Mouse (Mus musculus) neural tube, embryonic 11.5 days (tissue): Measurements from ENCODE around the gene Ublcp1. TPM values are rescaled to one million over a fixed set of nuclear protein-coding genes. Genes with fewer than 3 reads are reported as not detected.

ENCODE experiments used
- ATAC-seq: fragments of 200-750 bp; cut with Nextera tagmentation; 2 replicates; pipeline ENCODE4 v1.8.0; 2017; ENCODE audit warnings: moderate number of reproducible peaks, mild to moderate bottlenecking, moderate TSS enrichment, moderate library complexity; ENCODE audit not compliant: insufficient read depth, low FRiP score, low TSS enrichment
- DNase-seq: peaks from one replicate; pipeline ENCODE4 v3.0.0-alpha.2; 2015; ENCODE audit warnings: low spot score
- H3K27ac ChIP-seq: fragments of 300-500 bp; sonication (generic); 2 replicates; pipeline ENCODE4 v1.5.1; 2014; ENCODE audit warnings: low read depth, mild to moderate bottlenecking, low read length
- H3K27me3 ChIP-seq: fragments of 300-500 bp; sonication (generic); 2 replicates; pipeline ENCODE4 v1.6.1; 2014; ENCODE audit warnings: mild to moderate bottlenecking, low read length, mixed read lengths; ENCODE audit not compliant: control insufficient read depth, insufficient read depth
- H3K36me3 ChIP-seq: fragments of 300-500 bp; sonication (generic); 2 replicates; pipeline ENCODE4 v1.6.1; 2014; ENCODE audit warnings: mild to moderate bottlenecking, low read length, moderate library complexity, mixed read lengths; ENCODE audit not compliant: control insufficient read depth, insufficient read depth
- H3K4me1 ChIP-seq: fragments of 300-500 bp; sonication (generic); 2 replicates; pipeline ENCODE4 v1.6.1; 2014; ENCODE audit warnings: low read length, mixed read lengths; ENCODE audit not compliant: control insufficient read depth, insufficient read depth
- H3K4me2 ChIP-seq: fragments of 300-500 bp; sonication (generic); 2 replicates; pipeline ENCODE4 v1.6.1; 2014; ENCODE audit warnings: low read depth, mild to moderate bottlenecking, moderate library complexity
- H3K4me3 ChIP-seq: fragments of 300-500 bp; sonication (generic); 2 replicates; pipeline ENCODE4 v1.5.1; 2014; ENCODE audit warnings: low read depth, low read length
- H3K9ac ChIP-seq: fragments of 300-500 bp; sonication (generic); 2 replicates; pipeline ENCODE4 v1.6.1; 2014; ENCODE audit warnings: mild to moderate bottlenecking, low read length
- H3K9me3 ChIP-seq: fragments of 300-500 bp; sonication (generic); 2 replicates; pipeline ENCODE4 v1.6.1; 2016; ENCODE audit warnings: low read length; ENCODE audit not compliant: control insufficient read depth
- WGBS: fragments of 180-500 bp; shearing (Covaris S2); extraction: QIAGEN DNeasy Blood & Tissue Kit; methylation state at CpG from one replicate; pipeline ENCODE4 v1.1.7; 2014; 5-methylcytosine and 5-hydroxymethylcytosine counted together
- polyA plus RNA-seq: library from polyadenylated mRNA; unstranded; fragments of >200 nt; fragmentation: Nextera tagmentation; extraction: Ambion mirVana; gene quantifications from 2 replicates; pipeline ENCODE4 v1.2.1, GENCODE M21; 2014

Gene Ublcp1
- polyA plus RNA-seq, 1 experiment from 2014 or later: 73.8 TPM

DNA sequence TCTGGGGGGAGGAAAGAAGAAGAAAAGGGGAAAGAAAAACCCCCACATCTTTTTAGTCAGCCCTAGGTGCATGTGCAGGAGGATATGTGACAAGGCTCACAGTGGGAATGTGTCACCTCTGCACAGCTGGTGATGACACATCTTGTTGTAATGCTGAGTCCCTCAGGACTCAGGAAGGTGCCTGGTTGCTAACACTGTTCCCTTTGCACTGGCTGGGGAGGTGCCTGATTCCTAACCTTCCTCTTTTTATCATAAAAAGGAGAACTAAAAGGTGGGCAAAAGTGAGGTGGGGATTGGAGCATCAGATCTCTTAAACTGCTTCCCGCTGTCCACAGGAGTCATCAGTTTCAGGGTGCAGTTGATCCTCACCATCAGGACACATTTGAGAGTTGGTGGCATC lies 52.9 kb downstream of the Ublcp1 start:
- Histone ChIP-seq H3K4me3 (no peak overlapping the region), H3K9ac (no peak overlapping the region), H3K4me1 (no peaks in the 10 kb centered on the region), H3K27ac (no peak overlapping the region), H3K27me3 (no peaks in the 10 kb centered on the region), H3K36me3 (no peaks in the 10 kb centered on the region), H3K4me2 (no peak overlapping the region), H3K9me3 (no peaks in the 10 kb centered on the region)
- WGBS: 69% methylated on average over 1 of the region's 1 CpGs
- DNase-seq: no peak
- ATAC-seq: no peak

DNA sequence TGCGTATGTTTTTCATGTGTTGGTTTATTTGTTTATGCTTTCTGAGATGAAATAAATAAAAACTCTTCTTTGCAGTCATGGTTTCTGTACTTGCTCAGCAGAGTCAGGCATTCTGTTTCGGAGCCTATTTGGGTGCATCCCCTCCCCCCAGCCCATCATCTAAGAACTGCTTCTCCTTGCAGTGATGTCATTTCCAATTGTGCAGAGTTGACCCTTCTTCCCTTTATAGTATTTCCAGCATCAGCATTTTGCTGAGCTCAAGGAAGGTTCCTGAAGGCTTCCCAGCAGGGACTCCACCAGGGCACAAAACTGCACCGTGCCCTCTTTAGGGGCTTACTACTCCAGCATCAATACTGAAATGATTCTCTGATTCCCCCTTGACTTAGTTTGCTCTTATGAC lies 55.7 kb downstream of the Ublcp1 start:
- Histone ChIP-seq H3K4me3 (no peak overlapping the region), H3K36me3 (no peaks in the 10 kb centered on the region), H3K27me3 (no peaks in the 10 kb centered on the region), H3K9ac (no peak overlapping the region), H3K27ac (no peak overlapping the region), H3K4me2 (no peak overlapping the region), H3K4me1 (no peaks in the 10 kb centered on the region), H3K9me3 (no peaks in the 10 kb centered on the region)
- WGBS: 90% methylated on average over 3 of the region's 3 CpGs
- no peak for ATAC-seq
- no peak for DNase-seq

DNA sequence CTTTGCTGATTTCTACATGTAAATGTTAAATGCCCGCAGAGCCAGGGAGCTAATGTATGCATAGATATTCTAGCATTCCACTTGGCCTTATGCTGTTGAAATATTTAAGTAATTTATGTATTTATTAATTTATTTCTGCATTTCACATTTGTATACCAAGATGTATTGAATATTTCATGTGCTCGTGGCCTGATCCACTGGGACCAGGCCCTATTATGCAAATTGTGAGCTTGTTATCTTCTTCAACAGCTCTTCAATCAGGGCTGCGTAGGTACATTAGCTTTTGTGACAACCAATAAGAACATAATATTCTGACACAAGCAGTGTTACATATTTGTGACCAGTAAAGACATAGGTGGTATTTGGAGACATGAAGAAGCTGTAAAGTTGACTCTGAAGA lies 56.9 kb downstream of the Ublcp1 start:
- no peak for ATAC-seq
- WGBS: 87% methylated on average over 3 of the region's 3 CpGs

DNA sequence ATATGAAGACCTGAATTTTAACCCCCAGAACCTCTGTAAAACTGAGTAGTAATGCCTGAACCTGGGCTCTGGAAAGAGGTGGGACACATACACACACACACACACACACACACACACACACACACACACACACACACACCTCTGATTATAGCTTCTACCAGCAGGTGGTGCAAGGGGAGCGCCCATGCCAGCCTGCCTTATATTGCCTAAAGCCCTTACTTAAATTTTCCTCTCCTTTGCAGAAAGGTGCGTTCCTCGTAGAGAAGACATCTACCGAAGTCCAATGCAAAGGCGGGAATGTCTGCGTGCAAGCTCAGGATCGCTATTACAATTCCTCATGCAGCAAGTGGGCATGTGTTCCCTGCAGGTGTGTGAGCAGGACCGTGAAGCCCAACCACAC lies 58.0 kb downstream of the Ublcp1 start:
- Histone ChIP-seq H3K4me1 (no peaks in the 10 kb centered on the region), H3K27ac (no peak overlapping the region), H3K36me3 (no peaks in the 10 kb centered on the region), H3K4me2 (no peak overlapping the region), H3K27me3 (no peaks in the 10 kb centered on the region), H3K9me3 (no peaks in the 10 kb centered on the region), H3K9ac (no peak overlapping the region), H3K4me3 (no peak overlapping the region)
- DNase-seq: no peak
- WGBS: 90% methylated on average over 8 of the region's 8 CpGs
- no peak for ATAC-seq

More for the DNA sequence above, 56.9 kb downstream of the Ublcp1 start:
- H3K4me2 ChIP-seq: no peak overlapping the region
- H3K9ac ChIP-seq: no peak overlapping the region
- H3K27ac ChIP-seq: no peak overlapping the region
- no peak overlapping the region for H3K4me3 ChIP-seq
- DNase-seq: no peak
- H3K36me3 ChIP-seq: no peaks in the 10 kb centered on the region
- no peaks in the 10 kb centered on the region for H3K27me3 ChIP-seq
- no peaks in the 10 kb centered on the region for H3K4me1 ChIP-seq
- H3K9me3 ChIP-seq: no peaks in the 10 kb centered on the region

DNA sequence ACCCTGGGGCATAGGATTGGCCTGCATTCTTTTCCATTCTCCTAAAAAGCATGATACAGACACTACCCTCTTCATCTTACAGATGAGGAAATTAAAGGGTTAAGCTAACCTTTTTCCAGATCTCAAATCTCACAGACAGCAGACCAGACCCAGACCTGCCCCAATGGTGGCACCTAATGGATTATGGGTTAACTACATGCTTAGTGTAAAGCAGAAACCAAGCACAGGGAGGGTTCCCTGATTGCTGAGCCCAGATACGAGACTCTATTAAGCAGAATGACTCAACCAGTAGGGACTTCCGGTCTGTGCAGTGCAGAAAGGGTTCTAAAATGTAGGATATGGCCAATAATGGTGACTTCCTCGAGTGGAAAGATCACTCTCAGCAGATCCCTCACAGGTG lies 59.9 kb downstream of the Ublcp1 start:
- Histone ChIP-seq H3K27me3 (no peaks in the 10 kb centered on the region), H3K9ac (no peak overlapping the region), H3K9me3 (no peaks in the 10 kb centered on the region), H3K4me1 (no peaks in the 10 kb centered on the region), H3K36me3 (no peaks in the 10 kb centered on the region), H3K27ac (no peak overlapping the region), H3K4me3 (no peak overlapping the region), H3K4me2 (no peak overlapping the region)
- no peak for ATAC-seq
- 70% methylated on average over 3 of the region's 3 CpGs for WGBS
- DNase-seq: no peak

DNA sequence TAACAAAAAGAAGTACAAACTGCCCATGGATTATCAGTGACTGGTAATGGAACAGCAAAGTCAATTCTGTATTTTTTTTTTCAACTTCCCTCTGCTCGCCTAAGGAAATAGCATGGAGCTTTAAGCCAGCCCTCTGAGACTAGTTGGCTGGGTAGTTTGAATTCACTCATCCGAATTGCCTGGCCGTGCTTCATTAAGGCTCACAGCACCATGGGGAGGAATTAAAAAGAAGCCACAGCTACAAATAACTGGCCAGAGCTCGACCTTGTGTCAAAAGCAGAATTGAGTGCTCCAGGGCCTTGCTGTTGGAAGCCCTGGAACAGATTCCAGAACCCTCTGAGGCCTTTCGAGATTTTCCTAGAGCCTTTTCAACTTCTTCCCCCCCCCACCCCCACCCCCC lies 61.7 kb downstream of the Ublcp1 start:
- H3K9ac ChIP-seq: no peak overlapping the region
- no peak for ATAC-seq

DNA sequence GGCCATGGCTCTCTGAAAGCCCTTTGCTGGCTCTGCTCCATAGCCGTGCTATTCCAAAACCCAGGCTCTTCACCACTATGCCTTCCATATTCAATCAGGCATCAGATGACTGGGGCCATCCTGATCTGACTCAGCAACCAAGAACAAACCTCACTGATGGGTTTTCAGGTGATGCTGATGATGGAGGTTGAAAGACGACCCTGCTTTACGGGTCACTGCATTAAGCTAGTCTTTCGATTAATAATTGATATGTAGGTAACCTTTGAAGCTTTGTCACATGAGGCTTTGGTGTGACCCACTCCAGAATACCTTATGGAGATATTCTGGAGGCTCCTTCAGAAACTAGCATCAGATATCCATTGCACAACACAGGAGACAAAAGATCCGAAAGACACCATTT lies 63.8 kb downstream of the Ublcp1 start:
- Histone ChIP-seq H3K27ac (no peak overlapping the region), H3K4me3 (no peak overlapping the region), H3K36me3 (no peaks in the 10 kb centered on the region), H3K4me1 (no peaks in the 10 kb centered on the region; the same call in 1 of the 2 replicates), H3K27me3 (no peaks in the 10 kb centered on the region), H3K9ac (no peak overlapping the region), H3K9me3 (no peaks in the 10 kb centered on the region), H3K4me2 (no peak overlapping the region)
- ATAC-seq (no peak), DNase-seq (no peak)
- 78% methylated on average over 5 of the region's 5 CpGs for WGBS

More for the DNA sequence above, 61.7 kb downstream of the Ublcp1 start:
- H3K36me3 ChIP-seq: no peaks in the 10 kb centered on the region
- no peaks in the 10 kb centered on the region for H3K27me3 ChIP-seq
- H3K4me1 ChIP-seq: no peaks in the 10 kb centered on the region
- no peak overlapping the region for H3K27ac ChIP-seq
- no peak overlapping the region for H3K4me3 ChIP-seq
- WGBS: 33% methylated on average over 5 of the region's 5 CpGs
- DNase-seq: no peak
- H3K9me3 ChIP-seq: no peaks in the 10 kb centered on the region
- no peak overlapping the region for H3K4me2 ChIP-seq

DNA sequence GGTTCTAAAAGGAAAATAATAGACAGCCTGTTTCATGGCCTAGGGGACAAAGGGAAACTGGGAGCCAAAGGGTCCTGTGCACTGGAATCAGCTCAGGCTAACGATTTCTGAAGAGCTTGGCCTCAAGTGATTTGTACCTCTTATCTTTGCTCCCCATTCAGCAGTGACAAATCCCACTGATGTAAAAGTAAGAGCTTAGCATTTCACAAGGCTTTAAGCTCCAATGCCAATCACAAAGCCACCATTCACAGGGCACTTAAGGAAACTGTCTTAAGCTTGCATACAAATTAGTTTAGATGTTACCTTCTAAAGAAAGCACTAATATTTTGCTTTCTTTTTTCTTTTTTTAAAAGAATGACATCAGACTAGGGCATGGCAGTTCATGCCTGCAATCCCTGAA lies 64.3 kb downstream of the Ublcp1 start:
- Histone ChIP-seq H3K36me3 (no peaks in the 10 kb centered on the region), H3K4me3 (no peak overlapping the region), H3K9ac (no peak overlapping the region), H3K27ac (no peak overlapping the region), H3K4me1 (no peaks in the 10 kb centered on the region; the same call in 1 of the 2 replicates), H3K27me3 (no peaks in the 10 kb centered on the region), H3K4me2 (no peak overlapping the region), H3K9me3 (no peaks in the 10 kb centered on the region)
- 31% methylated on average over 1 of the region's 1 CpGs for WGBS
- no peak for ATAC-seq
- no peak for DNase-seq

DNA sequence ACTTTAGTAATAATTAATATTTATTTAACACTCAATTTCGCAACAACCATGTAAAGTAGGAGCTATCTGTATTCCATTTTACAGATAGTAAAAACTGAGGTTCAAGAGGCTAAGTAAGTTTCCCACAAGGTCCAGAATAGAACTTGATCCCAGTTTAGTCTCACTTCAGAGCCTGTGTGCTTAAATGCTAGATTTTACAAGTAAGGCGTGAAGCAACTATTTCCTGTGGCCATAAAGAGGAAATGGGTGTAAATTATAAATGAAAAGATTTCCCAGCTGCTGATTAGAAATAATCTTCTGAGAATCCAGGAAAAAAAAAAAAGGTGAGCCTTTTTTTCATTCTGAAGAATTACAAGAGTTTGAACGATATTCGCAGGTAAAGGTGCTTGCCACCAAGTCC lies 65.2 kb downstream of the Ublcp1 start:
- DNase-seq (no peak), ATAC-seq (no peak)
- H3K27ac ChIP-seq: no peak overlapping the region
- H3K27me3 ChIP-seq: no peaks in the 10 kb centered on the region
- H3K4me3 ChIP-seq: no peak overlapping the region
- no peak overlapping the region for H3K4me2 ChIP-seq
- no peaks in the 10 kb centered on the region; the same call in 1 of the 2 replicates for H3K4me1 ChIP-seq
- no peaks in the 10 kb centered on the region for H3K36me3 ChIP-seq
- H3K9ac ChIP-seq: no peak overlapping the region
- no peaks in the 10 kb centered on the region for H3K9me3 ChIP-seq
- WGBS: 96% methylated on average over 4 of the region's 4 CpGs
